Mouse (Mus musculus): ENCODE data around the gene Ppil4. TPM values are rescaled to one million over a fixed set of nuclear protein-coding genes. Genes with fewer than 3 reads are reported as not detected.
A peak's percentile ranks its signal among the peaks of the same experiment; 100 is the strongest.

Ppil4 gene
- total and polyA plus RNA-seq, 3 experiments, result 30.5 to 86.3 (median 34.7) TPM

DNA sequence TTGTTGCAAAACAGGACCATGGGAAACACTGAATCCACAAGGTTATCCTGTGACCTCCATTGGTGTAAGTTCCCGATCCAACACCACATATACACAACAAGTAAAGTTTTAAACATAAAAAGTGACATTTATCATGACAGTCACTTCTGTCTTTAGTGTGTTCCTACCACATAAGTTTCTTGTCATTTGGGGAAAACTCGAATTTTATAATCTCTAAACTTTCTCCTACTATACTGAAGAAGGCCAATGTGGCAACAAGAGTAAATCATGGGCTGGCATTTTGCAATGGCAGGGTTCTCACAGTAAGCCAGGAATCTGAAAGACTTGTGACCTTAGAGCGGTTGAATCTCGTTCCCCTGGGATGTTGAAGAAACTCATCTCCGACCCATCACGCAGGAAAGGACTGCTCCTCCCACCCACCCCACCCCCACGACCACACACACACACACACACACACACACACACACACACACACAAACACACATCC is 12.9 kb upstream of the Ppil4 start:
- Histone ChIP-seq H3K4me1 (ENCODE audit: control insufficient read depth in 1 of 2, insufficient read depth in 2 of 2, low read length in 2 of 2) (peaks cover 0 to 5% of the 10 kb centered on the region in 2 experiments; a peak in 3 of 4 replicates), H3K4me3 (ENCODE audit: control insufficient read depth in 1 of 2, insufficient read depth in 1 of 2, low read depth in 2 of 2, low read length in 2 of 2) (peak overlapping the region; percentile 92 to 98), H3K9me3 (replicated peaks; ENCODE audit: insufficient read depth, low read length) (no peaks in the 10 kb centered on the region), H3K27ac (ENCODE audit: control insufficient read depth, low read depth, low read length) (no peak overlapping the region), H3K9ac (ENCODE audit: control insufficient read depth, low read depth, low read length, poor library complexity, severe bottlenecking) (peak overlapping the region; percentile 85), H3K36me3 (ENCODE audit: control insufficient read depth in 1 of 2, insufficient read depth in 2 of 2, low read length in 2 of 2) (peaks cover 0 to 6% of the 10 kb centered on the region in 2 experiments; a peak in 2 of 4 replicates), H3K79me2 (ENCODE audit: control insufficient read depth, insufficient read depth, low read length, poor library complexity) (peaks cover 5% of the 10 kb centered on the region; the same call in 1 of the 2 replicates), H3K27me3 (ENCODE audit: control insufficient read depth in 1 of 2, insufficient read depth in 2 of 2, low read length in 2 of 2) (no peaks in the 10 kb centered on the region)
- TF ChIP-seq KAT2A (conservative IDR thresholded peaks at IDR 0.05; ENCODE audit: low read depth, low read length) (no peak), MAFK (IDR thresholded peaks at IDR 0.05; ENCODE audit: borderline replicate concordance, low read depth, low read length) (no peak)
- DNase-seq (ENCODE audit: low read depth, low spot score), result no peak

DNA sequence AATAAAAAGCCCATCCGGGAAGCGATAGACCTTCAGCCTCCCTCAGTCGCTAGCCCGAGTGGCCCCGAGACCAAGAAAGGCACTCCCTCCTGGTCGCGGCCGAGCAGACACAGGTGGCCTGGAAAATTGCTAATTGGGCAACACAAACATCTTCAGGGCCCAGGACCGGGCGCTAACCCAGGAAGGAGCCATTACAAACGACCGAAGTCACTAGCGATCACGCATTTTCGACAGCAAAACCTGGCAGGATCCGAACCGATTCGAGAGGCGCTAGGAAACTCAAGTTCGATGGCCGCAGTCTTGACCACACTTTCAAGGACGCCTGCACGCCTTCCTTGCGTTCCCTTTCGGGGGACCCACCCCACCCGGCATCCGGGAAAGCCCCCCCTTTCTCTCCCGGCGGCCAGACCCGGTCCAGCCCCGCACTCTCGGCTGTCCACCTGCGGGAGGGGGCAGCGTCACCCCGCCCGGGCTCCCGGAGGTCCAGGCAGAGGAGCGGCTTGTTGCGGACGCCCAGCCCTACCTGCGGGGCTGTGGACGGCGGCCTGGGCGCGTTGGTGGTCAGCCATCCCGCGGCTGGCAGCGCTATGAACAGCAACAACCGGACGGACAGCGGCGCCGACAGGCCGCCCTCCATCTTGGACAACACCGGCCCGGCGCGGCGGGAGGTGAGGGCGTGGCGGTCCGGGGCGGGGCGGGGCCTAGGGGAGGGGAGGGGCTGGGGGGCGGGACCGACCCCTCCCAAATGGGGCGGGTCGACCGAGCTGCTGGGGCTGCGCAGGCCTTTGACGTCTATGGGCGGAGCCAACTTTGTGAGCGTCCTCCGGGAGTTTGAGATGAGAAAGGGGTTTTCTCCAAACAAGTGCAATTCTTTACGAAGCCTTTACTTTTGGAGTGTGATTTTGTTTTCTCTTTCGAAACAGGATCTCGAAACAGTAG is 12.2 kb upstream of the Ppil4 start:
- no peaks in the 10 kb centered on the region for H3K9me3 ChIP-seq (replicated peaks; ENCODE audit: insufficient read depth, low read length)
- peaks cover 0 to 6% of the 10 kb centered on the region in 2 experiments; a peak in 1 of 4 replicates for H3K36me3 ChIP-seq (ENCODE audit: control insufficient read depth in 1 of 2, insufficient read depth in 2 of 2, low read length in 2 of 2)
- peaks cover 0 to 5% of the 10 kb centered on the region in 2 experiments; a peak in 3 of 4 replicates for H3K4me1 ChIP-seq (ENCODE audit: control insufficient read depth in 1 of 2, insufficient read depth in 2 of 2, low read length in 2 of 2)
- peak overlapping the region; percentile 86 for H3K9ac ChIP-seq (ENCODE audit: control insufficient read depth, low read depth, low read length, poor library complexity, severe bottlenecking)
- H3K27me3 ChIP-seq (ENCODE audit: control insufficient read depth in 1 of 2, insufficient read depth in 2 of 2, low read length in 2 of 2), result no peaks in the 10 kb centered on the region
- H3K79me2 ChIP-seq (ENCODE audit: control insufficient read depth, insufficient read depth, low read length, poor library complexity), result peaks cover 5% of the 10 kb centered on the region; the same call in 1 of the 2 replicates
- H3K4me3 ChIP-seq (ENCODE audit: control insufficient read depth in 1 of 2, insufficient read depth in 1 of 2, low read depth in 2 of 2, low read length in 2 of 2), result peak overlapping the region; percentile 92 to 98
- DNase-seq (ENCODE audit: low read depth, low spot score), result peak; percentile 91
- H3K27ac ChIP-seq (ENCODE audit: control insufficient read depth, low read depth, low read length), result peak overlapping the region; percentile 65
- TF ChIP-seq ZC3H11A (IDR thresholded peaks at IDR 0.05; ENCODE audit: low read depth, low read length) (no peak), GATA1 (IDR thresholded peaks at IDR 0.05; ENCODE audit: low read depth, low read length) (no peak), CHD2 (IDR thresholded peaks at IDR 0.05; ENCODE audit: low read length) (no peak), MAX (IDR thresholded peaks at IDR 0.05; ENCODE audit: low read length) (0 out of 2 replicates have a peak, but pooled peaks have one; percentile 20), MAFK (IDR thresholded peaks at IDR 0.05; ENCODE audit: borderline replicate concordance, low read depth, low read length) (no peak), NRF1 (IDR thresholded peaks at IDR 0.05; ENCODE audit: insufficient read depth, low read depth, low read length, poor library complexity, severe bottlenecking) (peak; percentile 66), EP300 (IDR thresholded peaks at IDR 0.05; ENCODE audit: low read depth in 1 of 2, low read length in 2 of 2) (no peak), MAZ (IDR thresholded peaks at IDR 0.05; ENCODE audit: low read depth, low read length) (0 out of 2 replicates have a peak, but pooled peaks have one; percentile 34), MYC (IDR thresholded peaks at IDR 0.05; ENCODE audit: low read depth, low read length) (no peak), POLR2AphosphoS2 (IDR thresholded peaks at IDR 0.05; ENCODE audit: low read length) (peak; percentile 47; the same call in 1 of the 2 replicates), ELF1 (IDR thresholded peaks at IDR 0.05; ENCODE audit: low read depth, low read length) (0 out of 2 replicates have a peak, but pooled peaks have one; percentile 5), NELFE (IDR thresholded peaks at IDR 0.05; ENCODE audit: low read depth, low read length) (peak; percentile 72), USF1 (IDR thresholded peaks at IDR 0.05; ENCODE audit: low read depth, low read length) (no peak), MXI1 (IDR thresholded peaks at IDR 0.05; ENCODE audit: low read depth, low read length) (no peak; the same call in 1 of the 2 replicates), POLR2AphosphoS5 (IDR thresholded peaks at IDR 0.05; ENCODE audit: borderline replicate concordance, low read depth, low read length) (no peak), ZNF384 (IDR thresholded peaks at IDR 0.05; ENCODE audit: low read depth, low read length) (no peak), POLR2A (IDR thresholded peaks at IDR 0.05; ENCODE audit: control insufficient read depth in 1 of 2, insufficient read depth in 1 of 2, low read depth in 1 of 2, low read length in 2 of 2, poor library complexity in 1 of 2) (peak; percentile 76 to 80), E2F4 (IDR thresholded peaks at IDR 0.05; ENCODE audit: borderline replicate concordance, low read depth, low read length) (no peak), RAD21 (IDR thresholded peaks at IDR 0.05; ENCODE audit: low read depth, low read length) (no peak), BHLHE40 (IDR thresholded peaks at IDR 0.05; ENCODE audit: borderline replicate concordance, low read depth, low read length) (no peak), HCFC1 (IDR thresholded peaks at IDR 0.05; ENCODE audit: low read depth, low read length) (peak; percentile 73), TCF12 (IDR thresholded peaks at IDR 0.05; ENCODE audit: low read depth, low read length) (no peak), RCOR1 (IDR thresholded peaks at IDR 0.05; ENCODE audit: low read depth, low read length) (no peak), MYB (IDR thresholded peaks at IDR 0.05; ENCODE audit: low read depth, low read length) (no peak), SIN3A (IDR thresholded peaks at IDR 0.05; ENCODE audit: low read length) (peak; percentile 67), USF2 (IDR thresholded peaks at IDR 0.05; ENCODE audit: borderline replicate concordance in 1 of 2, insufficient read depth in 1 of 2, low read depth in 1 of 2, low read length in 2 of 2) (no peak), TBP (IDR thresholded peaks at IDR 0.05; ENCODE audit: low read depth, low read length) (peak; percentile 59; the same call in 1 of the 2 replicates), SMC3 (IDR thresholded peaks at IDR 0.05; ENCODE audit: low read depth, low read length) (no peak)
